Mouse (Mus musculus) heart, embryonic 12.5 days (tissue): ENCODE measurements at regions not wholly inside any gene's neighbourhood (a gene's known extent, or its start where the extent isn't known, plus 50 kb on each side); places are given as distances from the start of the nearest gene placed in this dataset.
A peak's percentile ranks its signal among the peaks of the same experiment; 100 is the strongest.

Source experiments
- ATAC-seq: fragments of 200-750 bp; cut with Nextera tagmentation; 2 replicates; pipeline ENCODE4 v1.8.0; 2017; ENCODE audit warnings: moderate TSS enrichment, moderate library complexity; ENCODE audit not compliant: insufficient number of reproducible peaks, low FRiP score
- H3K27ac ChIP-seq: fragments of 300-500 bp; sonication (generic); 2 replicates; pipeline ENCODE4 v1.5.1; 2016; ENCODE audit warnings: mild to moderate bottlenecking, moderate library complexity; ENCODE audit not compliant: poor library complexity, severe bottlenecking
- H3K27me3 ChIP-seq: fragments of 300-500 bp; sonication (generic); replicated peaks from 2 replicates; pipeline ENCODE4 v1.6.1; 2016; ENCODE audit warnings: mild to moderate bottlenecking, moderate library complexity
- H3K36me3 ChIP-seq: fragments of 300-500 bp; sonication (generic); 2 replicates; pipeline ENCODE4 v1.6.1; 2016; ENCODE audit warnings: mild to moderate bottlenecking, moderate library complexity
- H3K4me1 ChIP-seq: fragments of 300-500 bp; sonication (generic); replicated peaks from 2 replicates; pipeline ENCODE4 v1.6.1; 2016; ENCODE audit warnings: mild to moderate bottlenecking
- H3K4me2 ChIP-seq: fragments of 300-500 bp; sonication (generic); 2 replicates; pipeline ENCODE4 v1.6.1; 2016; ENCODE audit warnings: mild to moderate bottlenecking, moderate library complexity
- H3K4me3 ChIP-seq: fragments of 300-500 bp; sonication (generic); 2 replicates; pipeline ENCODE4 v1.5.1; 2016; ENCODE audit warnings: mild to moderate bottlenecking
- H3K9ac ChIP-seq: fragments of 300-500 bp; sonication (generic); 2 replicates; pipeline ENCODE4 v1.6.1; 2016; ENCODE audit warnings: mild to moderate bottlenecking, moderate library complexity
- H3K9me3 ChIP-seq: fragments of 300-500 bp; sonication (generic); replicated peaks from 2 replicates; pipeline ENCODE4 v1.6.1; 2016; ENCODE audit warnings: mild to moderate bottlenecking, moderate library complexity
- WGBS: fragments of 180-500 bp; shearing (Covaris S2); methylation state at CpG from one replicate; pipeline ENCODE4 v1.1.7; 2016; 5-methylcytosine and 5-hydroxymethylcytosine counted together

DNA sequence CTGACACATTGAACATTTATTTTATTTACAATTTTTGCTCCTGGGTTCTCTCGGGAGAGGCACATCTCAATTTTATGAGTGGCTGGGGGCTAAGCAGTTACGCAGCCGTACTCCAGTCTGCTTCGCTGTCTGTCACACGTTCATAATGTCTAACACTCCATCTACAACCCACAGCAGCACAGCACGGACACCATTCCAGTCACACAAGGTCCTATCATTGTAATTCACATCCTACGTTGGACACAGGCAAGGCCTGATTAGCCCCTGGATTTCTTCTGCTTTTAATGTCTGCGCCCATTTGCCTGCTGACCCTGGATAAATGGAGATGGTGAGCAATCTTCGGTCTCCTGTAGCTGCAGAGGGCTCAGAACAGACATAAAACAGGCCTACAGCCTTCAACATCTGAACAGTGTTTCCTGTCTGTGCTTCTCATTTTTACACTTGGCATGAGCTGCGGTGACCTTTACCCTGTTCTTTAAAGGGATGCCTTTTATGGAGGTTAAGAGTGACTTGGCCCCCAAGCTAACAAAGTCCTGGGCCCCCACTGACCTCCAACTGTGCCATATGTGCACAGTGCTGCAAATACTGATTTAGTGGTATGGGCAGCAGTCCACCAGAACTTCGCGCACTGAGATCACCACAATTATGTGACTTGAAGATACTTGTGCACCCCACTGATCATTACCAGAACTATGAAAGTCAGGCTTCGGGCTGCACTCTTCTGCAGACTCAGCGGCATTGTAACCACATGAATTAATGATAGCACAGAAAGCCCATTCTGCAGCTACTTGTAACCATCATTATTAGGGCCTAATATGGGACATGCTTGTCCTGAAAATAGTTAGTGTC, 281.9 kb upstream of the Epha3 start:
- no peak overlapping the region for H3K4me3 ChIP-seq
- H3K9me3 ChIP-seq, result no peaks in the 10 kb centered on the region
- 0 out of 2 replicates have a peak, but pooled peaks cover 6% of the 10 kb centered on the region for H3K4me1 ChIP-seq
- no peak overlapping the region for H3K27ac ChIP-seq
- no peaks in the 10 kb centered on the region for H3K27me3 ChIP-seq
- 65% methylated on average over 14 of the region's 14 CpGs for WGBS
- ATAC-seq, result 0 out of 2 replicates have a peak, but pooled peaks have one; percentile 55
- no peak overlapping the region for H3K4me2 ChIP-seq
- H3K9ac ChIP-seq, result no peak overlapping the region
- H3K36me3 ChIP-seq, result no peaks in the 10 kb centered on the region
